Mouse (Mus musculus) gastrocnemius, adult 8-10 months (tissue): ENCODE data around the gene Dlg2. TPM values are rescaled to one million over a fixed set of nuclear protein-coding genes. Genes with fewer than 3 reads are reported as not detected.

Source experiments
- DNase-seq, 2 experiments: peaks; one replicate each; pipeline ENCODE4 v3.0.0; 2022; ENCODE audit warnings: low spot score in 2 of 2
- total RNA-seq, 4 experiments: library from RNA; stranded (reverse); gene quantifications; 2 replicates each; pipeline ENCODE4 v1.2.4; 2022

Dlg2 gene
- total RNA-seq, 4 experiments from 2014 or later: 0.21 to 0.94 (median 0.48) TPM

- DNase-seq: no peak
Observed at GRCm38 (mm10) chr7:91720318-91720717, 1243.8 kb downstream of the Dlg2 start.

- DNase-seq: no peak
Observed at GRCm38 (mm10) chr7:91724397-91724796, 1247.9 kb downstream of the Dlg2 start.

- DNase-seq: no peak
Observed at GRCm38 (mm10) chr7:91740748-91741147, 1264.3 kb downstream of the Dlg2 start.

- no peak for DNase-seq
Observed at GRCm38 (mm10) chr7:91753151-91753861, 1276.8 kb downstream of the Dlg2 start.

GRCm38 (mm10) chr7:91767648-91768047 is 1291.2 kb downstream of the Dlg2 start:
- no peak for DNase-seq

- DNase-seq: no peak
Observed at GRCm38 (mm10) chr7:91778673-91779072, 1302.2 kb downstream of the Dlg2 start.

GRCm38 (mm10) chr7:91784617-91785016 is 1308.1 kb downstream of the Dlg2 start:
- DNase-seq: no peak

GRCm38 (mm10) chr7:91785445-91785844 is 1309.0 kb downstream of the Dlg2 start:
- no peak for DNase-seq

GRCm38 (mm10) chr7:91785871-91786270 is 1309.4 kb downstream of the Dlg2 start:
- DNase-seq: no peak

GRCm38 (mm10) chr7:91790949-91791564 is 1314.6 kb downstream of the Dlg2 start:
- no peak for DNase-seq

GRCm38 (mm10) chr7:91806632-91807031 is 1330.2 kb downstream of the Dlg2 start:
- DNase-seq: no peak

GRCm38 (mm10) chr7:91810774-91811173 is 1334.3 kb downstream of the Dlg2 start:
- DNase-seq: no peak

GRCm38 (mm10) chr7:91818004-91818403 is 1341.5 kb downstream of the Dlg2 start:
- DNase-seq: no peak

GRCm38 (mm10) chr7:91832207-91832606 is 1355.7 kb downstream of the Dlg2 start:
- no peak for DNase-seq

- no peak for DNase-seq
Observed at GRCm38 (mm10) chr7:91845723-91846122, 1369.3 kb downstream of the Dlg2 start.

GRCm38 (mm10) chr7:91849364-91849763 is 1372.9 kb downstream of the Dlg2 start:
- no peak for DNase-seq

GRCm38 (mm10) chr7:91853653-91854052 is 1377.2 kb downstream of the Dlg2 start:
- DNase-seq: no peak

GRCm38 (mm10) chr7:91856931-91857330 is 1380.5 kb downstream of the Dlg2 start:
- DNase-seq: no peak

- DNase-seq: no peak
Observed at GRCm38 (mm10) chr7:91862806-91863531, 1386.5 kb downstream of the Dlg2 start.

GRCm38 (mm10) chr7:91868919-91869318 is 1392.4 kb downstream of the Dlg2 start:
- DNase-seq: no peak

GRCm38 (mm10) chr7:91876831-91877230 is 1400.4 kb downstream of the Dlg2 start:
- no peak for DNase-seq

GRCm38 (mm10) chr7:91877804-91878203 is 1401.3 kb downstream of the Dlg2 start:
- DNase-seq: no peak
